Mouse (Mus musculus): ENCODE measurements at regions not wholly inside any gene's neighbourhood (a gene's known extent, or its start where the extent isn't known, plus 50 kb on each side); places are given as distances from the start of the nearest gene placed in this dataset.

DNA sequence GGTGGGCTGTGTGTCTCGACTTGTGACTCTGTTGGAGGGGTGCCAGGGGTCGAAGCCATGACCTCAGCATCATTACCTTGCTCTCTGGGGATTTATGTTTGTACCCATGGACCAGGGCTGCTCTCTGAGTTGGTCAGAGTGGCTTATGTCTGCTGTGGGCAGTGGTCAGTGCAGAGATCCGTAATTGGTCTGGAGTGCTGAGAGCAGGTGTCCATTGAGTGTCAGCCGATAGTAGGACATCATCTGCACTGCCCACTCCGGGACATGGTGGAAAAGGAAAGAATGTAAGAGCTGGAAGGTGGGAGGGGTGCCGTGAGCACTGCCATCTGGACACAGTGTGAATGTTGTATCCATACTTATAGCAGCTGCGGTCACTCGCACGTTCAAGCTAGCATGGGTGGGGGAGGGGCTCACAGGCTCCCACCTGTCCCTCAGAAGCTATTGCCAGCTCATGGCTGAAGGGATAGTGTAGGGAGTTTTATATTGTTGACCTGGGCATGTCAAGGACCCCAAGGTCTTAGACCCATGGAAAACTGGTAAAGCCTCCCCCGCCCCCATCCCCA lies 94.4 kb upstream of the 1700021F07Rik start:
- H3K4me3 ChIP-seq (ENCODE audit: control insufficient read depth in 1 of 2, insufficient read depth in 1 of 2, low read depth in 2 of 2, low read length in 2 of 2): no peak overlapping the region
- no peak for DNase-seq (ENCODE audit: low read depth, low spot score)
- H3K36me3 ChIP-seq (ENCODE audit: control insufficient read depth in 1 of 2, insufficient read depth in 2 of 2, low read length in 2 of 2): no peaks in the 10 kb centered on the region
- no peaks in the 10 kb centered on the region for H3K79me2 ChIP-seq (ENCODE audit: control insufficient read depth, insufficient read depth, low read length, poor library complexity)
- H3K4me1 ChIP-seq (ENCODE audit: control insufficient read depth in 1 of 2, insufficient read depth in 2 of 2, low read length in 2 of 2): no peaks in the 10 kb centered on the region
- no peak for TF ChIP-seq GABPA (IDR thresholded peaks at IDR 0.05; ENCODE audit: low read depth, low read length)
- TF ChIP-seq BHLHE40 (IDR thresholded peaks at IDR 0.05; ENCODE audit: borderline replicate concordance, low read depth, low read length): no peak
- H3K27ac ChIP-seq (ENCODE audit: control insufficient read depth, low read depth, low read length): no peak overlapping the region
- H3K9ac ChIP-seq (ENCODE audit: control insufficient read depth, low read depth, low read length, poor library complexity, severe bottlenecking): no peak overlapping the region
- no peaks in the 10 kb centered on the region for H3K9me3 ChIP-seq (replicated peaks; ENCODE audit: insufficient read depth, low read length)
- H3K27me3 ChIP-seq (ENCODE audit: control insufficient read depth in 1 of 2, insufficient read depth in 2 of 2, low read length in 2 of 2): no peaks in the 10 kb centered on the region

DNA sequence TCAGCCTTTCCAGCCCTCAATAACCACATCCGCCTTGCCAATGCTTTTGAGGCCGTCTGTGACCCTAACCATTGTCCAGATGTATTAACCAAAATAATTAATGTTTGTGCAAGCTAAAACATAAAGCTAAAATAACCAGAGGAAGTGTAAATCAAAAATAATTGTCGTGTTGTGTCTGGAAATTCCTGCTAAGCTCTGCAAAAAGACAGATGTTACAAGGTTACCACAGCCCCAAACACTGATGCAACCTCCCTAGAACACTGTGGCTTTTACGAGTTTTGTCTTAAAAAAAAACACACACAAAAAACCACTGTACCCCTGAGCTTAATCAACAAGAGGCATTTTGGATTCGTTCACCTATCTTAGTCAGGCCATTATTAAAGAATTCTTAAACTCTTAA lies 90.5 kb upstream of the 1700021F07Rik start:
- Histone ChIP-seq H3K9ac (ENCODE audit: control insufficient read depth, low read depth, low read length, poor library complexity, severe bottlenecking) (no peak overlapping the region), H3K79me2 (ENCODE audit: control insufficient read depth, insufficient read depth, low read length, poor library complexity) (no peaks in the 10 kb centered on the region), H3K4me3 (ENCODE audit: control insufficient read depth in 1 of 2, insufficient read depth in 1 of 2, low read depth in 2 of 2, low read length in 2 of 2) (no peak overlapping the region), H3K27ac (ENCODE audit: control insufficient read depth, low read depth, low read length) (no peak overlapping the region), H3K9me3 (replicated peaks; ENCODE audit: insufficient read depth, low read length) (no peaks in the 10 kb centered on the region), H3K27me3 (ENCODE audit: control insufficient read depth in 1 of 2, insufficient read depth in 2 of 2, low read length in 2 of 2) (no peaks in the 10 kb centered on the region), H3K4me1 (ENCODE audit: control insufficient read depth in 1 of 2, insufficient read depth in 2 of 2, low read length in 2 of 2) (no peaks in the 10 kb centered on the region), H3K36me3 (ENCODE audit: control insufficient read depth in 1 of 2, insufficient read depth in 2 of 2, low read length in 2 of 2) (no peaks in the 10 kb centered on the region)
- DNase-seq (ENCODE audit: low read depth, low spot score): no peak
- no peak for TF ChIP-seq ZNF384 (IDR thresholded peaks at IDR 0.05; ENCODE audit: low read depth, low read length)
- TF ChIP-seq USF2 (IDR thresholded peaks at IDR 0.05; ENCODE audit: borderline replicate concordance in 1 of 2, insufficient read depth in 1 of 2, low read depth in 1 of 2, low read length in 2 of 2): no peak
- TF ChIP-seq GATA1 (IDR thresholded peaks at IDR 0.05; ENCODE audit: low read depth, low read length): no peak
- no peak for TF ChIP-seq ETS1 (IDR thresholded peaks at IDR 0.05; ENCODE audit: low read depth, low read length)
- no peak for TF ChIP-seq MYC (IDR thresholded peaks at IDR 0.05; ENCODE audit: low read depth, low read length)
- TF ChIP-seq ZC3H11A (IDR thresholded peaks at IDR 0.05; ENCODE audit: low read depth, low read length): no peak
- no peak for TF ChIP-seq RAD21 (IDR thresholded peaks at IDR 0.05; ENCODE audit: low read depth, low read length)

DNA sequence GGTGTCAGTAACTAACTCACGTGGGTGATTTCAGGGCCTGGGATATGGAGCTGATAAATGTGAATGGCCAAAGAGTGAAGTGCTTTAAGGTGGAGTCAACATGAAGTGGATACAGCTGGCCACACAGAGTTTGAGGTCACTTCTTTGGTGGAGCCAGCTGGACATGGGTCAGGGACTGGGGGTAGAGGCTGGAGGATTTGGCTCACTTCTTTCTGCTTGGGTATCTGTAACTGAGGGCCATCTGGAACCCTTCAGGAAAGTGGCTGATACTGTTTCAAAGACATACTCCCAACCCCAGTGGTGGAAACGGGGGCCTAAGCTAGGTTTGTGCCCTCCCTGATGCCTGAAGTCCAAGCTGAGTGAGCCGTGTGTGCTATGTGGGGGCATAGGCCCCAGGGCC lies 90.1 kb upstream of the 1700021F07Rik start:
- no peaks in the 10 kb centered on the region for H3K36me3 ChIP-seq (ENCODE audit: control insufficient read depth in 1 of 2, insufficient read depth in 2 of 2, low read length in 2 of 2)
- no peak for TF ChIP-seq POLR2A (IDR thresholded peaks at IDR 0.05; ENCODE audit: control insufficient read depth in 1 of 2, insufficient read depth in 1 of 2, low read depth in 1 of 2, low read length in 2 of 2, poor library complexity in 1 of 2)
- no peak for TF ChIP-seq GATA1 (IDR thresholded peaks at IDR 0.05; ENCODE audit: low read depth, low read length)
- no peak for DNase-seq (ENCODE audit: low read depth, low spot score)
- no peaks in the 10 kb centered on the region for H3K4me1 ChIP-seq (ENCODE audit: control insufficient read depth in 1 of 2, insufficient read depth in 2 of 2, low read length in 2 of 2)
- H3K27ac ChIP-seq (ENCODE audit: control insufficient read depth, low read depth, low read length): no peak overlapping the region
- H3K9ac ChIP-seq (ENCODE audit: control insufficient read depth, low read depth, low read length, poor library complexity, severe bottlenecking): no peak overlapping the region
- no peaks in the 10 kb centered on the region for H3K9me3 ChIP-seq (replicated peaks; ENCODE audit: insufficient read depth, low read length)
- H3K4me3 ChIP-seq (ENCODE audit: control insufficient read depth in 1 of 2, insufficient read depth in 1 of 2, low read depth in 2 of 2, low read length in 2 of 2): no peak overlapping the region
- no peaks in the 10 kb centered on the region for H3K27me3 ChIP-seq (ENCODE audit: control insufficient read depth in 1 of 2, insufficient read depth in 2 of 2, low read length in 2 of 2)
- no peaks in the 10 kb centered on the region for H3K79me2 ChIP-seq (ENCODE audit: control insufficient read depth, insufficient read depth, low read length, poor library complexity)
